Mouse (Mus musculus) natural killer cell, adult 2 months (primary cell): Measurements from ENCODE around the gene Plcl1.
"Not testable (repeated sequence)": the region's sequence is repeated elsewhere in the genome, so short reads cannot be mapped to it uniquely, and the experiment has no call there.

Source experiments
- DNase-seq, 2 experiments: peaks; one replicate each; pipeline ENCODE4 v3.0.0; 2022; ENCODE audit warnings: low spot score in 2 of 2

The Plcl1 gene

DNA sequence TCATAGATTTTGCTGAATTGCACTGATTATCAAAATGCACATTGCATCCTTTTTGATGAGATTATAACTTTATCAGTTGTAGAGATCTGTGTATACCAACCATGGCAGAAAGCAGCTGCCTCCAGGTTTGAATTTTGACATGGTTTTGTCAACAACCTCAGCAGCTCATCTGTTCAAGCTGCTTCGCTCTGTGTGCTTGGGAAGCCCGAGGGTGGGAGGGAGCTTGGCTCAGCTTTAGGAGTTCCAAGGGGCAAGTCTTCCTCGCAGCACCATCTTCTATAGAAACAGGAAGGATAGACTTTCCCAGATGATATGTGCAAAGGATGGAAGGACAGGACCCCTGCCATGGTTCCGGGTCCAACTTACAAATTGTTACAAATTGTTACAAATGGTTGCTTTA lies 32.9 kb downstream of the Plcl1 start:
- DNase-seq = no peak

DNA sequence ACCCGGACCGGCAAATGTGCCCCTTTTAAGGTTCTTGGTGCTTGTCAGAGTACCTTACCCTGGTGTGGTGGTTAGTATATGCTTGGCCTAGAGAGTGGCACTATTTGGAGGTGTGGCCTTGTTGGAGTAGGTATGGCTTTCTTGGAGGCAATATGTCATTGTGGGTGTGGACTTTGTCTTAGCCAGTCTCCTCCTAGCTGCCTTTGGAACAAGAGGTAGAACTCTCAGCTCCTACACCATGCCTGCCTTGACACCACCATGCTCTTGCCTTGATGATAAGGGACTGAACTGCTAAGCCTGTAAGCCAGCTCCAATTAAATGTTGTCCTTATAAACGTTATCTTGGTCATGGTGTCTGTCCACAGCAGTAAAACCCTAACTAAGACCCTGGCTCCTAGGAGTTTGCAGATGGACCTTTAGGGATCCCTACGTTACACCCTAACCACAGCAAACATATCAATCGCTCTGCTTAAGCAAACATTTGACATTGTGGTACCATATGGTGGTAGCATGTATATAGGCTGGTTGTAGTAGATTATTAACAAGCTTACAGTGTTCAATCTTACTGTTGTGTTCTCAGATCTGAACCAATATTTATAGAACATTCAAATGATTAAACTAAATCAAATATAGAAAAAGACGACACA lies 39.4 kb downstream of the Plcl1 start:
- DNase-seq = no peak

DNA sequence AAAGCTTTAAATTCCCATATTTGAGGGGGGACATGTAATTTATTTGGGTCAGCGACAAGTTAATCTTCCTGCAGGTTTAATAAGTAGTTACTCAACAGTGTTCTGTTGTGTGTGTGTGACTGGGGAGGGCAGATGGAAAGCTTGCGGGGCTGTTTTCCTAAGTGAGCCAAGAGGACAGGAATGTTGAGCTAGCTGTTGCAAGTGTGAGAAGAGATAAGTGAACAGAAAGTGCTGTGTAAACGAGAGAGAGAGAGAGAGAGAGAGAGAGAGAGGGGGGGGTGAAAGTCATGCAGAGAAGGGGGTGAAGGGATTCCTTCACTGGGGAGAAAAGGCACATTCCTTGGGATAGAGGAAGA lies 39.9 kb downstream of the Plcl1 start:
- DNase-seq = no peak

DNA sequence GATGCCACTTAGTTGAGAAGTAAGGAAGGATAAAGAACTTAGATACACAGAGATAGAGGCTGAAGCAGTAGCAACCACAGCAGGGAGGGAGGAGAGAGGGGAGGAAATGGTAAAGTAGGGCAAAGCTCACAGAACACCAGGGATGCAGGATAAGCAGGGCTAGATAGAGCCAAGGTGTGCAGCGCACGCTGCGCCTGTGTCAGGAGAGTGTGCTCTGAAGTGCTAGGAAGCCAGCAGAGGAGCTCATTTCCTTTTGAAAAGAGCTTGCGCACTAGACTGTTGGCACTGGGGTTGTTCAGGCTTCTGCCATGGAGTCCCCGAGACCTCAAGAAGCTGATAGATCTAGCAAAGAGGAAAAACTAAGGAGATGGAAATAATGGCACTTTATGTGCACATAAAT lies 40.6 kb downstream of the Plcl1 start:
- DNase-seq = no peak

DNA sequence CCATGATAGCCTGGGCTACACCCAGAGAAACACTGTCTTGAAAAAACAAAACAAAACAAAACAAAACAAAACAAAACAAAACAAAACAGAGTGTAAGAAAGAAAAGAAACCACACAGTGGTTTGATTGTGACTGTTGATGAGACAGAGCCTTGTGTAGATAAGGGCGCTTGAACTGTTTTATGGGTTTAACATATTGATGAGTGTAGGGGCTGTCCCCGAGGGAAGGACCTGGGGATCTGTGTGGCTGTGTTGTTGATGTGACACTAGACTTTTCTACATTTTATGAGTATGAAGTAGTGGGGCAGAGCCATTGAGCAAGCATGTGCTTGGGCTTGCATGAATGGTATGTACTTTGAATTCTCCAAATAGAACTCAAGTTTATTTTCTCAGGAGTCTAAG lies 41.2 kb downstream of the Plcl1 start:
- no peak for DNase-seq

DNA sequence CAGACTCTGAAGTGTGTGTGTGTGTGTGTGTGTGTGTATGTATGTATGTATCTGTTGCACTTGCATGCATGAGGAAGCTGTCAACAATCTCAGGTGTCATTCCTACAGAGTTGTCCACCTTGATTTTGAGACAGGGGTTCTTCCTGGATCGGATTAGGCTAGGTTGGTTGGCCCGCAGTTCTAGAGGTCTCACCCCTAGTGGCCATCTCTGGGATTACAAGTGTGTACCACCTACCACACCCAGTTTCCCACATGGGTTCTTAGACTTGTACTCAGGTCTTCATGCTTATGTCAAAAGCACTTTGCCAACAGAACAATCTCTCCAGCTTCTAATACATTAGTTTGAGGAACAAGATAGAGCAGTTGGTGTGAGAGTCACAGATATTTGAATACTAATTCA lies 41.9 kb downstream of the Plcl1 start:
- DNase-seq = no peak

DNA sequence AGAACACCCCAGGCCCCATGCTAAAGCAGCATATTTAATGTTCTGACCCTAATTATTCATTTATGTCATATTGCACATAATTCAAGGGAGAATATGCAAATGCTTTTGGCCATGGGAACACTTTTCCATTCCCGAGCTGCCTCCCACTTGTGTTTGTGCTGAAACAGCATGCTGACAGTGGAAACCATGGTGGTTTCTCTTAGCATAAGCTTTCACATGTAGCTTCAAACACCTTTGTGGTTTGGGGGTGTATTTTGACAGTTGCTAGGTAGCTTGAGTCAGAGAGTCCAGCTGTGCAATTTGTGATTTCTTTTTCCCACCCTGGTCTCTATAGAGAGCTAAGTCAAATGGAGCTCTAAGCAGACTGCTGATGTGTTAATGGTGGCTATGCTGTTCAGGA lies 42.4 kb downstream of the Plcl1 start:
- DNase-seq = no peak

DNA sequence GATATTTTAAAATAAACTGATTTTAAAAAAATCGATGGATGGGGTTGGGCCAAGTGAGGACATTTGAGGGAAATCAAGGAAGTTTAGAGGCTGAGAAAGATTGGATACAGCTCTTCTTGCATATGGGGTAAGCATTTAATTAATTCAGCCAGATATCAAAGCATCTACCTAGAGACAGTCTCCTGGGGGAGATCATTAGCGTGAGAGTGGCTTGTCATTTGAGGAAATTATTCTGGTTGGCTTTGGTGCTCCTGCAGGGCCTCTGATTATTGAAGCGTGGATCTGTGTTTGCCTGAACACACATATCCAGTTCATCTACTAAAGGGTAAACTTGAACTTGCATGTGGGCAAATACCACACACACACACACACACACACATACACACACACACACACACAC lies 44.1 kb downstream of the Plcl1 start:
- no peak for DNase-seq

DNA sequence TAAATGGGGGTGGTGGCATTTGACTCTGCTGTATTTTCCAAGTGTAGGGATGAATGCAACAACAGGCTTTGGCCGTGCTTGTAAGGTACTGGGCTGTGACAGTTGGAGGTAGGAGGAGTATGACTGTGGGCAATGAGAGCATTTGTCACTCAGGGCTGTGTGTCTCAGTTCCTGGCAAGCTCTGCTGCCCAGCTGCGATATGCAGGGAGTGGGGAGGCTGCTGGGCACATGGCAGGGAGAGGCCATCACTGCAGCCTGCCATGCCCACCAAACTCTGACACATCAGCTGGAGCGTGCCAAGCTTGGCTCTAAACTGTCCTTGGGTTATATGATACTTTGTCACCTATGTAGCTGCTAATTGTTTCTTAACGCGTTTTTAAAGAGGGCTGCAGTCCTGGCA lies 48.4 kb downstream of the Plcl1 start:
- DNase-seq = no peak

DNA sequence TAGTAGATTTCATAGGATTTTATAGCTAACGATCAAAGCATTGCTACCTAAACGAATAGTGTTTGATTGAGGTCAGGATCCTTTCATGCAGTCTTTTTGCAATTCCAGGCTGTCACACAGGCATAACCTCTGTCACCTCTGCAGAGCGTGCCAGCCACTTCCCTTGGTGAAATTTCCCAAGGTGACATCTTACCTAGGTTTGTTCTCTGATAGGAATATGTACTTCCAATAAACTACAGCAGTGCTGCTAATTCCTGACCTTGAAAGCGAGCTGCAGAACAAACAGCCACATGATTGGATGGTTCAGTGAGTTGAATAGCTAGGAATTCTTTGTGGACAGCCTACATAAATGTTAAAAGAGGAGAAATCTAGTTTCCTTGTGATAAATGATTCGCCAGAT lies 56.6 kb downstream of the Plcl1 start:
- no peak for DNase-seq

DNA sequence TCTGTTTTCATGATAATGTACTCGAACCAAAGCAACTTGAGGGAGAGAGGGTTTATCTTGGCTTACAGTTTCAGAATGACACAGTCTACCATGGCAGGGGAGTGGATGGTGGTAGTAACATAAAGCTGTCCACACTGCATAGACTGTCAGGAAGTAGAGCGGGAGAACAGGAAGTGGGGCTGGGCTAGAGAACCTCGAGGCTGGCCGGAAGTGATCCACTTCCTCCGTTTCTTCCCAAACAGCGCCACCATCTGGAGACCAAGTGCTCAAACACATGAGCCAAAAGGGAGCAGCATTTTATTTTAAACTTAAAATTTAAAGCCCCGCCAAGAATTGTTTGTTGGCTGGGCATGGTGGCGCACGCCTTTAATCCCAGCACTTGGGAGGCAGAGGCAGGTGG lies 68.0 kb downstream of the Plcl1 start:
- no peak for DNase-seq

DNA sequence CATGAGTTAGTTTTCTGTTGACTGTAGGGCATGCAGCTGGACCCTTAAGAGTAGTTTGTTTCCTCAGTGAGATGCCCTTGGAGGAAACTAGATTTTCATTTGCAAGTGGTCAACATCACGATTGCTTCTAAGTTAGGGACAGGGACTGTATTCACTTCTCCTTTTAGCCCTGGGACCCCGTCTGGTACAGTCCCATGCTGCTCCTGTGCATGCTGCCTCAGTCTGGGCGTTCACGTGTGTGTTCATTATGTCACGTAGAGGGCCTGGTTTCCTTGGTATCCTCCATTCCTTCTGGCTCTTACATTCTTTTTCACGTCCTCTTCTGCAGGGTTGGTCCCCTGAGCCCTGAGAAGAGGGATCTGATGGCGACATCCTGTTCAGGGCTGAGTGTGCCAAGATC lies 69.3 kb downstream of the Plcl1 start:
- no peak for DNase-seq

DNA sequence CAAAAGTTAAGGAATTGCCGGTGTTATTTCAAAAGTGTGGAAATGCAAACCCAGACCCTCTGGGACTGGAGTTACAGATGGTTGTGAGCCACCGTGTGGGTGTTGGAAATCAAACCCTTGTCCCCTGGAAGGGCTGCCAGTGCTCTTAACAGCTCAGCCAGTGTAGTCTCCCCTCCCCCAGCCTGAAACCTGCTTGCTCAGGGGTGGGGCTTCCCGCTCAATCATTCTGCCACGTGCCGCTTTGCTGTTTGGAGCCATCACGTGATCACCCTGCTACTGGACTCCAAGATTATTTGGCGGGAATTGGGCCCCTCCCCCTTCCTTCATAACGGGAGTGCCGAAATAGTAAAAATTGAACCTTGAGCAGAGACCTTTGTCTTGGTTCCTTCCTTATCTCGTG lies 81.7 kb downstream of the Plcl1 start:
- not testable (repeated sequence) for DNase-seq

DNA sequence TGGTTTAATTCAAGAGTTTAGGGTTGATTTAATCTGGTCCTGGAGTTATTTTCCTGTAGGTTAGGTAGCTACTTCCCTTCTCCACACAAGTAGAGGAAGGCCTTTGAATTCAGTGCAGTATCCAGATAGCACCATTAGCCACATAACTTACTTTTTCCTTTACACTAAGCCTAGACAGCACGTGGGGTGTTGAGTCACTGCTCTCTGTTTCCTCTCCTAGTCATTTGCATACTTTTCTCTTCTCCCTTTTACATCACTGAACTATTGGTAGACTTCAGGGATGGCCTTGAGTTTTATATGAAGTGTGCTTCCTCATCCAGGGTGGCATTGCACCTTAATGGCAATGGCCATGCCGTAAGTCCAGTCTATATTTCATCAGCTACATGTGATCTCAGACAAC lies 82.5 kb downstream of the Plcl1 start:
- DNase-seq = no peak

DNA sequence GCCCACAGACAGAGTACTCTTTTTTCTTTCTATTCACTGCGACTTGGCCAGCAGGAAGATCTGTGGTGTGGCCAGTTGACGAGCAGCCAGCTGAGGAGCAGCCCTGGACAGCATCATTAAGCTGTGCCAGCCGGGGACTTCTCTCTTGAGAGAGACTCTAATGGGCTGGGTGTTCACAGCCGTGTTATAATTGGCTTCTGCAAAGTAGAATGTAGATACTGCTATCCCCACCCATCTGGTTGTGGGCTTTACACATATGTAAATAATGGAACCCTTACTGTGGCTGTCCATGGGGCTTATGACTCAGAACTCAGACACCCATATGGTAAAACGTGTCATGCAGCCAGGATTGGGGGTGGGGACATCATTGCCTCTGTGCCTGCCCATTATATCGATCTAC lies 83.6 kb downstream of the Plcl1 start:
- DNase-seq = no peak

DNA sequence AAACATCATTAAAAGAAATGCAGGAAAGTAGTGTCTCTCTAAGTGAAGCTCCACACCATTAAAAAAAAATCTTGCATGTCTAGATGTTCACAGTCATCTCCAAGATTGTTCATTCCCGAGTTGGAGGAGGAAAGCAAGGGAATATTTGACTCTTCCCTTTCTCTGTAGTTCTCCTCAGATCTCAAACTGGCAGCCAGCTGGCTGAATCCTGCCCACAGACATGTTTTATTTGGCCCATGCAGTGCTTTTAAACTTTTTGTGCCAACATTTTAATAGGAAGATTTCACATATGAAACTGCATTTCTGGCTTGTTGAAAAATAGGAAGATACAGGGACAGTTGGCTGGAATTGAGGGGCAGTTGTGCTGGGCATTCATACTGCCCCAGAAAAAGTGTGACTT lies 94.2 kb downstream of the Plcl1 start:
- no peak for DNase-seq

DNA sequence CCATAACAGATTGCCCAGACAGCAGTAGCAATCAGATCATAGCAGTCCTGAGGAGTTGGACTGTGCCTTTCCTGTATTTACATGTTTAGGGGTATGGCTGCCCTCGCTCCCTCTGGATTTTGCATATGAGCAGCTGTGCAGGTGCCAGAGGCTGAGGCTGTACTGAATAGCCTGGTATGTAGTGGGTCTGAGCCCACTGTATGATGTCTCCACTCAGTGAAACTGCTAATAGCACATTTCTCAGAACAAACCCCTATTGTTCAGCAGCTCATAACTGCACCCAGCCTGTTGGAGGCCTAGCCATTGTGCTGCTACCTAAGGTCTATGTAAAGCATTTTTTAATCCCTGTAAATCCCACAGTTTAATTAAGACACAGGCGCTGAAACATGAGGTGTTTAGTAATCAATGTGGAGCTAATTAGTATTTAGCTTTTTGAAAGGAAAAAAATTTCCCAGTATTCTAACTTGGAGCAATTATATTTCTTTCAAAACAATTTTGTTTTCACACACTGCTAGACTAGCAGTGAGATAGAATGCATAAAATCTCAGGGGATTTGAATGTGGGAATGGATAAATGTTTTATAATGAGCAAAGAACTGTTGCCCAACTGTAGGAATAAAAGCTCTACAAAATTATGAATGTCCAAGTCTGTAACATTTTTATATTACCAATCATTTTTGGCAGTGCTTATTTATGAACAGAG lies 95.4 kb downstream of the Plcl1 start:
- DNase-seq = no peak

DNA sequence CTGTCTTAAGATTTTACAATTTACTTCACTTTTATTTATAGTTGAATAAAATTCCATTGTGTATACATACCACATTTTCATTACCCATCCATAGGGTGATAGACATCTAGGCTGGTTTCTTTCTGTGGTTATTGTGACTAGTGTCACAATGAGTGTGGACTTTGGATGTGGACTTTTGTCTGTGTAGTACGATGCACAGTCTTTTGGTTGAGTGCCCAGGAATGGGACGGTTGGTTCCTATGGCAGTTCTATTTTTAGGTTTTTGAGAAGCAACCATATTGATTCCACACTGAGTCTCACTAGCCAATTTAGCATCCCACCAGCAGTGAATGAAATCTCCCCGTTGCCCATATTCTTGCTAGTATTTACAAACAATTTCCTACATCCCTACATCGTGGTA lies 100.1 kb downstream of the Plcl1 start:
- no peak for DNase-seq

DNA sequence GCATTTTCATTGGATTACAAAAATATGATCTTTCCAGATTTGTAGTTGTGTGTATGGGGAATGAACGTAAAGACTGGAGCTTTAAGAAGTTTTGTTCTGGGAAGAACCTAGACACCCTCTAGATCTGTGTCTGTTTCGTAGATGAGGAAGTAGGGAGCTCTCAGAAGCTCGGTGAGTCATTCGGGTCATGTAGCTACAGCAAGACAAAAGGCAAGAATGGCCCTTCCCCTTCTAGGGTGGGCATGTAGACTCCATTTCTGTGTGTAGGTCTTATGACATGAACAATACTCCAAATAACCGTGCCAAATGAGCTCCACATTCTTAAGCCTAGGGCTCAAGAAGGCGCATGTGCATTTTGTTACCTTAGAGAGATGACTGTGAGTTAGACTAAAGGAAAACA lies 101.3 kb downstream of the Plcl1 start:
- no peak for DNase-seq

DNA sequence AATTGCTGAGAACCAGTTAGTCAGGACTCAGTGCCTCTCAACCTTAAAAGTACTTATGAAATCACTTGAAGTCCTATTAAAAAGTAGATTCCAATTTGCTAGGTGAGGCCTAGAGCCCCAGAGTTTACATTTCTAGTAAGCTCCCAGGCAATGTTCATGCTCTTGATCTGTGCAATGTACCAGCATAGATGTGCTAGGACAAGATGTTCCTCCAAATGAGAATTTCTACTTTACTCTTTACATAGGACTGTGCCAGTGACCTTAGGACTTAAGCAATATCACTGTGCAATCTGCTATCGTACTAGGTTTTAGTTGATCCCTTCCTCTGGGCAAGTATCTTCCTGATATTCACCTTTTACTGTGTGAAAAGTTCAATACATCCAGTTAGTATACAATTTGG lies 103.9 kb downstream of the Plcl1 start:
- no peak for DNase-seq

DNA sequence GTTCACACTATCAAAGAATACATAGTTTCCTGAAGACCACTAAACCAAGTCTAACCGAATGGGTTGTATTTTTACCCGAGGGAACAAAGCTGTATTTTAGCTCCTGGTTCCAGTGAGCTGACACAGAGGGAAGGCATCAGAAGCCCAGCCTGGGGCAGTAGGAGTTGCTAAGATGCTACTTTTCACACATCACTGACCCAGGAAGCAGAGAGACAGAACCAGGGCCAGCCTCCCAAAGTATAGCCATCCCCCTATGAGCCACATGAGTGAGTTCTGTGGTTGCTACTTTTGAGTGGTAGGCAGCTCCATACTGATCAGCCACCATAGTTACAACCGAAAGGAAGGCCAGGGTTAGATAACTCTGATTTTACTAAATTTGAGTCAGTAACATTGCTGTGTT lies 106.4 kb downstream of the Plcl1 start:
- DNase-seq = no peak

DNA sequence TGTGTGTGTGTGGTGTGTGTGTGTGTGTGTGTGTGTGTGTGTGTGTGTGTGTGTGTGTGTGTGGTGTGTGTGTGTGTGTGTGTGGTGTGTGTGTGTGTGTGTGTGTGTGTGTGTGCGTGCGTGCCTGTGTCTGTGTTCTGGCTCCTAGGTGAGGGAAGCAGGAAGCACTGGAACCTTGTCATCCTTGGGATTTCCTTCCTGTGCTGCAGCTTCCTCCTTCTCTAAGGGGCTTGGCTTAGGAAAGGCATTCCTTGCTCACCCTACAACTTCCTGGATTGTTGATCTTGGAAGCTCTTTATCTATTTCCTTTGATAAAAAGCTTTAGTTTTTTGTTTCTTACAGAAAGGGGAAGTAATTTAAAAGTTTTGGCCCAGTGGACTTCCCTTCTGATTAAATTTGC lies 107.1 kb downstream of the Plcl1 start:
- not testable (repeated sequence) for DNase-seq

DNA sequence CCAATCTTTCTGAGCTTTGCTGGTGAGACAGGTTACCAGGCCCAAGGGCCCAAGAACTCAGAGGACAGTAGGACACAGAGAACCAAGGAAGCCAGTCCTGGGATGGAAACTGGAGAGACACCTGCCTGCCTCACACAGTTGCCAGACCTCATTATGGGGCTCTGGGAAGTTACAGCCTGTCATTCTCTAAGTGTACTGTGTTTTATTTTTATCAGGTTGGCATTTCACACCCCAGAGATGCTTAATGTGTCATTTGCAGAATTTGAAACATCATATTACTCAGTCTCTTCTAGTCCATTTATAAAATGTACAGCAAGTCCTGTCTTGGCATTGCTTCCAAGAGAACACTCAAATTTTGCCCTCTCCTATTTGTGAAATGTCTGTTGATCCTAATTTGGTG lies 111.5 kb downstream of the Plcl1 start:
- no peak for DNase-seq

DNA sequence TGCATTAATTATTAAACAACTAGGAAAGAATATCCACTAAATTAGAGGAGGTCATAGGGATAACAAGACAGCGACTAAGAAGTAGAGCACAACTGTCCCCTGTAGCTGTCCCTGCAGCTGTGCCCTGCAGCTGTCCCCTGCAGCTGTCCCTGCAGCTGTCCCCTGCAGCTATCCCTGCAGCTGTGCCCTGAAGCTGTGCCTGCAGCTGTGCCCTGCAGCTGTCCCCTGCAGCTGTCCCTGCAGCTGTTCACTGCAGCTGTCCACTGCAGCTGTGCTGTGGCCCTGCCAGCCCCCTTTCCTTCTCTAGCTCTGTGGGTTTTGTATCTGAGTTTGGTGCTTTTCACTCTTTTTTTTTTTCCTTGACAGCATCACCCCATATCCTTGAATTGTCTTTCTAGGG lies 118.2 kb downstream of the Plcl1 start:
- DNase-seq = no peak
